Mouse (Mus musculus) thymus, adult 2 months (tissue): ENCODE measurements around the gene Cdyl.

Source experiments
- CTCF ChIP-seq: fragments of 200-500 bp; IDR thresholded peaks from 2 replicates; pipeline ENCODE4 v1.5.1; 2012; ENCODE audit warnings: mild to moderate bottlenecking, control low read depth, low read length, moderate library complexity, borderline replicate concordance; ENCODE audit not compliant: control insufficient read depth, poor library complexity, insufficient read depth; ENCODE audit errors: extremely low read depth
- POLR2A ChIP-seq: fragments of 200-500 bp; IDR thresholded peaks from 2 replicates; pipeline ENCODE4 v1.6.1; 2012; ENCODE audit warnings: mild to moderate bottlenecking, low read length, control low read depth, moderate library complexity; ENCODE audit not compliant: control insufficient read depth, poor library complexity, insufficient read depth; ENCODE audit errors: extremely low read depth

DNA sequence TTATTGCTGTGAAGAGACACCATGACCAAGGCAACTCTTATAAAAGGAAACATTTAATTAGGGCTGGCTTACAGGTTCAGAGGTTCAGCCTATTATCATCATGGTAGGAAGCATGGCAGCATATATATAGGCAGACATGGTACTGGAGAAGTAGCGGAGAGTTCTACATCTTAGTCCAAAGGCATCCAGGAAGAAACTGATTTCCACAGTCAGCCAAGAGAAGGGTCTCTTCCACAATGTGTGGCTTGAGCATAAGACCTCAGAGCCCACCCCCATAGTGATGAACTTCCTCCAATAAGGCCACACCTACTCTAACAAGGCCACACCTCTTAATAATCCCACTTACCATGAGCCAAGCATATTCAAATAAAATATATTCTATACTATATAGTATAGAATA is 17.3 kb downstream of the Cdyl start:
- no peak for TF ChIP-seq POLR2A
- TF ChIP-seq CTCF, result no peak
